ENCODE assay signal across 35 mouse cellular contexts in the genomic region with DNA sequence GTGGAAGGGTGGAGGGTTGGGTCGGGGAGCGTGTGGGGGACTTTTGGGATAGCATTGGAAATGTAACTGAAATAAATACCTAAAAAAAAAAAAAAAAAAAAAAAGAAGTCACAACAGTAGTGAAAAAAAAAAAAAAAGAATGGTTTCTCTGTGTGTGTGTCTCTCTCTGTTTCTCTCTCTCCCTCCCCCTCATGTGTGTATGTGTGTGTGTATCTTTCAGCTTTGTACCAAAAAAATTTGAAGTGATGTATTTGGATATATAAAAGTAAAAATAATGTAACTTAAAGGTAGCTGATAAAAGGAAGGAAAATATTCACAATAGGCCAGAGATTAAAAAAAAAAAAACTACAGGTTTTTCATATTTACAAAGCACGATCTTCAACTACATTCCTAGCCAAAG.
"Had no signal": no experiment of that assay in that cellular context is flagged by ENCODE, and none has a peak within 500 bp of the region (broad histone marks: within the 10 kb centered on the region; RNA-seq: fewer than 3 reads in every experiment).

No protein-coding gene starts in this region.

- H3K4me3 ChIP-seq: heart, embryonic 10.5 days; heart, embryonic 12.5 days; heart, embryonic 13.5 days; heart, embryonic 15.5 days; hindbrain, embryonic 10.5 days; hindbrain, embryonic 12.5 days; hindbrain, embryonic 13.5 days; hindbrain, embryonic 15.5 days; intestine, embryonic 15.5 days; kidney, embryonic 15.5 days; layer of hippocampus, adult 2 months had no signal

- ATAC-seq: hindbrain, embryonic 16.5 days; hindbrain, postnatal 0 days; inflammation-experienced regulatory T-cells, adult 6 months; intestine, embryonic 15.5 days; intestine, embryonic 16.5 days; intestine, postnatal 0 days had no signal

- H3K4me2 ChIP-seq: heart, embryonic 11.5 days; heart, embryonic 12.5 days; heart, embryonic 13.5 days; heart, embryonic 15.5 days; hindbrain, embryonic 12.5 days; hindbrain, embryonic 13.5 days; hindbrain, embryonic 14.5 days; hindbrain, embryonic 15.5 days; intestine, embryonic 15.5 days; kidney, embryonic 15.5 days had no signal

- H3K27ac ChIP-seq: heart, embryonic 10.5 days; heart, embryonic 13.5 days; heart, embryonic 15.5 days; hindbrain, embryonic 10.5 days; hindbrain, embryonic 12.5 days; hindbrain, embryonic 13.5 days; hindbrain, embryonic 14.5 days; hindbrain, embryonic 15.5 days; hindbrain, postnatal 0 days; intestine, embryonic 15.5 days; kidney, embryonic 15.5 days; kidney, postnatal 0 days; layer of hippocampus, adult 2 months had no signal

- H3K9ac ChIP-seq: heart, embryonic 12.5 days; heart, embryonic 13.5 days; heart, embryonic 15.5 days; hindbrain, embryonic 12.5 days; hindbrain, embryonic 13.5 days; hindbrain, embryonic 14.5 days; hindbrain, embryonic 15.5 days; intestine, embryonic 15.5 days; kidney, embryonic 15.5 days had no signal

- DNase-seq: heart, postnatal 10 days; heart, postnatal 14 days; heart, postnatal 36 days; heart, postnatal 4 days; kidney, adult 11 months; kidney, adult 18-20 months; kidney, adult 2 months; kidney, adult 8-10 months; kidney, adult 9 months; kidney, postnatal 10 days; kidney, postnatal 14 days; kidney, postnatal 25 days; kidney, postnatal 36 days; kidney, postnatal 4 days; layer of hippocampus, adult 9-11 months; layer of hippocampus, postnatal 36 days had no signal

- H3K36me3 ChIP-seq: heart, embryonic 10.5 days; heart, embryonic 12.5 days; heart, embryonic 13.5 days; heart, embryonic 15.5 days; hindbrain, embryonic 10.5 days; hindbrain, embryonic 12.5 days; hindbrain, embryonic 13.5 days; hindbrain, embryonic 15.5 days; intestine, embryonic 15.5 days; kidney, embryonic 15.5 days had no signal

- H3K27me3 ChIP-seq: heart, embryonic 12.5 days; heart, embryonic 13.5 days; heart, embryonic 15.5 days; hindbrain, embryonic 12.5 days; hindbrain, embryonic 13.5 days; hindbrain, embryonic 15.5 days; intestine, embryonic 15.5 days; kidney, embryonic 15.5 days had no signal

- H3K4me1 ChIP-seq: heart, embryonic 10.5 days; heart, embryonic 12.5 days; heart, embryonic 13.5 days; heart, embryonic 15.5 days; hindbrain, embryonic 15.5 days; intestine, embryonic 15.5 days; kidney, embryonic 15.5 days had no signal

- H3K9me3 ChIP-seq: heart, embryonic 10.5 days; heart, embryonic 12.5 days; heart, embryonic 13.5 days; heart, embryonic 15.5 days; hindbrain, embryonic 10.5 days; hindbrain, embryonic 12.5 days; hindbrain, embryonic 13.5 days; hindbrain, embryonic 15.5 days; intestine, embryonic 15.5 days; kidney, embryonic 15.5 days had no signal
